Mouse (Mus musculus) small intestine, adult 2 months (tissue): ENCODE data around the gene Angptl8.

Experiments used
- CTCF ChIP-seq: fragments of 200-500 bp; IDR thresholded peaks from 2 replicates; pipeline ENCODE4 v1.5.1; 2012; ENCODE audit warnings: low read depth, mild to moderate bottlenecking, control low read depth, inconsistent platforms, low read length, moderate library complexity, mixed read lengths; ENCODE audit not compliant: insufficient replicate concordance, insufficient read length; ENCODE audit errors: extremely low read depth
- POLR2A ChIP-seq: fragments of 200-500 bp; IDR thresholded peaks from 2 replicates; pipeline ENCODE4 v1.6.1; 2012; ENCODE audit warnings: low read depth, mild to moderate bottlenecking, control low read depth, inconsistent platforms, low read length, moderate library complexity

DNA sequence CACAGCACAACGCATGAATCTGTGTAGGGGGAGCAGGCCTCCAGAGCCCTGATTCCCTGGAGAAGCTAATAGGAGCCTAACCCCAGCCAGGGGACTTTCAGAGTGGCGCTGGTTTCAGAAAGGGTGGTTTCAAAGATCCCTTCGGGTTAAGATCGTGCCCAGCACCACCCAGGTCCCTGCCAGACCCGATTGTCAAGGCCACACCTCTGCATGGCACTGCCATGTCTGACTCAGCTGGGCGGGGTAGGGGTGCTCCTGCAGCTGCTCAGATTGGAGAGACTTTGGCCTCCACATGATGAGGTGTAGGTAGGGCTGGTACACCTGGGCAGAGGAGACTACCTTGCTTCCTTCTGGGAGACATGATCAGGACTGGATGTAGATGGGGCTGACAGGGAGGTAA, 19.6 kb downstream of the Angptl8 start:
- TF ChIP-seq POLR2A = no peak
- no peak for TF ChIP-seq CTCF
